Mouse (Mus musculus): ENCODE data around the gene Cd151. TPM values are rescaled to one million over a fixed set of nuclear protein-coding genes. Genes with fewer than 3 reads are reported as not detected.

Cd151 gene
- total and polyA plus RNA-seq, 2 experiments from 2014 or later: 15.0 to 52.9 TPM

DNA sequence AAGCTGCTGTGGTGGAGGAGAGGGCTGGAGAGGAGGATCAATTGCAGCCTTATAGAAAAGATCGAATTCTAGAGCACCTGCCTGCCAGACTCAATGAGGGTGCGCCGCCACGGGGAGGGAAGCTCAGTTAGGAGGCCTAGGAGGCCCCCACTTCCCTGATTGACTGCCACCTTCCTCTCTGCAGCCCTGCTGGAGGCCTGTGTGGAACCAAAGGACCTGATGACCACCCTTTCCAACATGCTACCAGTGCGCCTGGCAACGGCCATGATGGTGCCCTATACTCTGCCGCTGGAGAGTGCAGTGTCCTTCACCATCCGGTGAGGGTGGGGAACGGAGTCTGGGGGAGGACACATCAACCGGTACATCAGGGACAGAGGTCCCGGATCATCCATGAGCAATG is 8.5 kb upstream of the Cd151 start:
- peaks cover 28% of the 10 kb centered on the region for H3K36me3 ChIP-seq (ENCODE audit: insufficient read depth, low read length)
- WGBS: 94% methylated on average over 11 of the region's 11 CpGs
- peaks cover 11% of the 10 kb centered on the region for H3K4me1 ChIP-seq (ENCODE audit: insufficient read depth, low read length)
- TF ChIP-seq CTCF (IDR thresholded peaks at IDR 0.05): no peak
- H3K9me3 ChIP-seq (ENCODE audit: low read length): no peaks in the 10 kb centered on the region
- no peak for DNase-seq (ENCODE audit: low spot score)
- no peak overlapping the region for H3K27ac ChIP-seq (ENCODE audit: low read depth, low read length)
- no peak overlapping the region for H3K4me3 ChIP-seq (ENCODE audit: low read depth, low read length)
- no peak overlapping the region for H3K4me2 ChIP-seq (ENCODE audit: low read depth, low read length, poor library complexity, severe bottlenecking)
- peaks cover 30% of the 10 kb centered on the region for H3K27me3 ChIP-seq (ENCODE audit: insufficient read depth, low read length)
- no peak for ATAC-seq (ENCODE audit: low FRiP score)
- no peak overlapping the region for H3K9ac ChIP-seq (replicated peaks; ENCODE audit: low read length, poor library complexity, severe bottlenecking)

DNA sequence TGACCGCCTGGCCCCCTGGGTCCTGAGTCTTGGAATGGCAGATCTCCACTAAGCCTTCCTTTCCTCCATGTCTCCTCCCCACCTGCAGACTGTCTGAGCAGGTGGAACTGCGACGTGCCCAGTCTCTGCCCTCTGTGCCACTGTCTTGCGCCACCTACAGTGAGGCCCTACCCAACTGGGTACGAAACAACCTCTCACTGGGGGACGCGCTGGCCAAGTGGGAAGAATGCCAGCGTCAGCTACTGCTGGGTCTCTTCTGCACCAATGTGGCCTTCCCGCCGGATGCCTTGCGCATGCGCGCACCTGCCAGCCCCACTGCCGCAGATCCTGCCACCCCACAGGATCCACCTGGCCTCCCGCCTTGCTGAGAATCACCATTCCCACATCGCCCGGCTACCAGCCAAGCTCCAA is 7.9 kb upstream of the Cd151 start:
- Histone ChIP-seq H3K36me3 (ENCODE audit: insufficient read depth, low read length) (peaks cover 28% of the 10 kb centered on the region), H3K27me3 (ENCODE audit: insufficient read depth, low read length) (peaks cover 36% of the 10 kb centered on the region), H3K4me1 (ENCODE audit: insufficient read depth, low read length) (peaks cover 11% of the 10 kb centered on the region), H3K9me3 (ENCODE audit: low read length) (no peaks in the 10 kb centered on the region), H3K27ac (ENCODE audit: low read depth, low read length) (no peak overlapping the region), H3K9ac (replicated peaks; ENCODE audit: low read length, poor library complexity, severe bottlenecking) (no peak overlapping the region), H3K4me3 (ENCODE audit: low read depth, low read length) (no peak overlapping the region), H3K4me2 (ENCODE audit: low read depth, low read length, poor library complexity, severe bottlenecking) (no peak overlapping the region)
- WGBS: 91% methylated on average over 17 of the region's 17 CpGs
- TF ChIP-seq CTCF (IDR thresholded peaks at IDR 0.05): no peak
- no peak for ATAC-seq (ENCODE audit: low FRiP score)
- DNase-seq (ENCODE audit: low spot score): no peak

DNA sequence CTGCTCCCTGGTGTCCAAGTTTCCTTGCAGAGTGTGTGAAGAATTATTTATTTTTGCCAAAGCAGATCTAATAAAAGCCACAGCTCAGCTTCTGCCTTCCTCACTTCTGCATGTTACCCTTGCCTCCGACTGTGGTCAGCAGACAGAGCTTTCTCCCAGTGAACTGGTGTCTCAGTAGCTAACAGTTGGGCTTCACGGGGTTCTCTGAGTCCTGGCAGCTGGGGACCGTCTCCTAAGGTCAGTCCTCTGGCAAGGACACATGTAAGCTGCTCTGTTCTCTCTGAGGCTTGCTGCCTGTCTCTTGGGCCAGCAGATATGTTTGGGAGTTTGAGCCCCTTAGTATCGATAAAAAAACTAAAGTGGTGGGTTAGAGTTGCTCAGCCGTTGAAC is 7.2 kb upstream of the Cd151 start:
- 79% methylated on average over 5 of the region's 5 CpGs for WGBS

DNA sequence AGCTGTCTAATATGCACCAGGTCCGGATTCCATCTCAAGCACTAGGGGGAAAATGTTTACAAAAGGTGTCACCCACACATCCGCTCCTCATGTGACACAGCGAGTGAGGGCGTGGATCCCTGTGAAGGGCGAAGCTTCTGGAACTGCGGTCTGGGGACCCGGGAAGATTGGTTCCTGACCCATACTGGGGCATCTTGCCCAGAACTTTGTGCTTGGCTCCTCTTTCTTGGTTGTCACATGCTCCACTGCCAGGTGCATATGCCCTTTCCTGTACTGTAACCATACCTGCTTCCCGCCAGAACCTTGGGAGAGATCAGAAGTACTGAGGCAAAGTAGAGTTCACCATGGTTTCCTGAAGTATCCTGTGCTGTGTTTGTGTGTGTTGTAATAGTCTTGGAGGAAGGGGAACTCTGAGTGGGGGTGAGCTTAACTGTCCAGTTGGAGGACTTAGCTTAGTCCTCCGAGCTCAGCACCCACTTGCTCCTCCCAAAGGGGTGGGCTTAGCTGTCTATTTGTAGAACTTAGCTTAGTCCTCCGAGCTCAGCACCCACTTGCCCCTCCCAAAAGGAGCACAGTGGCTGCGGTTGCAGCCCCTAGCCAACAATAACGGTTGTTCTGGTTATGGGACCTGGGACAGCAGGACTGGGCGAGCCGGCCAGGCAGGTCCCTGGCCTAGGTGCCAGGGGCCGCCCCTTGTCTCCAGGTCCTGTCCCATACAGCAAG is 6.6 kb upstream of the Cd151 start, which contains the start of gene Cracr2b:
Gene Cracr2b, plus strand, starts transcription at position 704 of the 723 bp plus-strand sequence.
- Histone ChIP-seq H3K4me1 (ENCODE audit: insufficient read depth, low read length) (peaks cover 15% of the 10 kb centered on the region), H3K27ac (ENCODE audit: low read depth, low read length) (no peak within 1 kb of the TSS), H3K4me3 (ENCODE audit: low read depth, low read length) (peak within 1 kb of the TSS; percentile 42), H3K9ac (replicated peaks; ENCODE audit: low read length, poor library complexity, severe bottlenecking) (peak within 1 kb of the TSS; percentile 51), H3K27me3 (ENCODE audit: insufficient read depth, low read length) (peaks cover 46% of the 10 kb centered on the region), H3K36me3 (ENCODE audit: insufficient read depth, low read length) (peaks cover 28% of the 10 kb centered on the region), H3K4me2 (ENCODE audit: low read depth, low read length, poor library complexity, severe bottlenecking) (peak within 1 kb of the TSS; percentile 80), H3K9me3 (ENCODE audit: low read length) (no peaks in the 10 kb centered on the region)
- no peak for ATAC-seq (ENCODE audit: low FRiP score)
- TF ChIP-seq CTCF (IDR thresholded peaks at IDR 0.05): no peak
- no peak for DNase-seq (ENCODE audit: low spot score)
- 76% methylated on average over 15 of the region's 15 CpGs for WGBS

More for the DNA sequence above, 7.2 kb upstream of the Cd151 start:
- Histone ChIP-seq H3K4me2 (ENCODE audit: low read depth, low read length, poor library complexity, severe bottlenecking) (no peak overlapping the region), H3K36me3 (ENCODE audit: insufficient read depth, low read length) (peaks cover 28% of the 10 kb centered on the region), H3K4me3 (ENCODE audit: low read depth, low read length) (no peak overlapping the region), H3K9ac (replicated peaks; ENCODE audit: low read length, poor library complexity, severe bottlenecking) (no peak overlapping the region), H3K27ac (ENCODE audit: low read depth, low read length) (no peak overlapping the region), H3K4me1 (ENCODE audit: insufficient read depth, low read length) (peaks cover 13% of the 10 kb centered on the region), H3K27me3 (ENCODE audit: insufficient read depth, low read length) (peaks cover 43% of the 10 kb centered on the region), H3K9me3 (ENCODE audit: low read length) (no peaks in the 10 kb centered on the region)
- DNase-seq (ENCODE audit: low spot score) (no peak), ATAC-seq (ENCODE audit: low FRiP score) (no peak)
- no peak for TF ChIP-seq CTCF (IDR thresholded peaks at IDR 0.05)

DNA sequence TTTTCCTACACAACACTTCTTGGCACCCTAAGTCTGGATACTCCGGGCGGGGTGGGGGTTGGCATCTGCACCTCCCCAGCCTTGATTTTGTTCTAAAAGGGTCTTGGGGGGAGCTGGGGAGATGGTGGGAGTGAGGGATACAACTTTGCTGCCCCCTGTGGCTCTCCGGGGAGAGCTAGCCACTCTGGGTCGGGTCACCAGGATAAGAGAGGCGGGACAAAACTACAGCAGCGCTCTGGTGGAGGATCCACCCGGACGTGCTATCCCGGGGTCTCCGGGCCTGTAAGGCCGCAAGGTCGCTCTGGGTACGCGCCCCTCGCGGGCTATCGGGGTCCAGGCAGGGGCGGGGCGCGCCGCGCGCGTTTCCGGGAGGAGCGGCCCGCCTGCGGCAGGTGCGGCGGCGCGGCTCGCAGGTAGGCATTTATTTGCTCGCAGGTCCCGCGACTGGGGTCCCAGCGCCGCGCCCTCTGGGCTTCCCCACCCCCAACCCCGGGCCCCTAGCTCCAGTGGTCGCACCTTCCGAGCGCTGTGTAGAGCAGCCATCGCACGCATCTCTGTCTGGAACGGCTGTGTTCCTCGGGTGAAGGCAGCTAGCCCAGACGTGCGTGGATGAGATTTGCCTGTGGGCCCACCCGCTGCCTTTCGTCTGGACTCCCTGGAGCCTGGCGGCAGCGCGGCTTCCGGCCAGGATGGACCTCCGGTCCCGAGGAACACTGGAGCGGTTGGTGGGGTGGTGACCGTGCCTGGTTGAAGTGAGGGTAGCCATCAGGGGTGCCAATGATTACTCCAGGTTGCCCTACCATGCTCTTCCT is 5.5 kb upstream of the Cd151 start:
- WGBS: 3% methylated on average over 42 of the region's 59 CpGs
- Histone ChIP-seq H3K4me1 (ENCODE audit: insufficient read depth, low read length) (peaks cover 9% of the 10 kb centered on the region; the same call in 1 of the 2 replicates), H3K4me2 (ENCODE audit: low read depth, low read length, poor library complexity, severe bottlenecking) (peak overlapping the region; percentile 80), H3K9ac (replicated peaks; ENCODE audit: low read length, poor library complexity, severe bottlenecking) (peak overlapping the region; percentile 51), H3K9me3 (ENCODE audit: low read length) (no peaks in the 10 kb centered on the region), H3K4me3 (ENCODE audit: low read depth, low read length) (peak overlapping the region; percentile 42), H3K27ac (ENCODE audit: low read depth, low read length) (no peak overlapping the region), H3K36me3 (ENCODE audit: insufficient read depth, low read length) (peaks cover 28% of the 10 kb centered on the region), H3K27me3 (ENCODE audit: insufficient read depth, low read length) (peaks cover 51% of the 10 kb centered on the region)
- DNase-seq (ENCODE audit: low spot score) (no peak), ATAC-seq (ENCODE audit: low FRiP score) (no peak)
- peak; percentile 33; the same call in 1 of the 2 replicates for TF ChIP-seq CTCF (IDR thresholded peaks at IDR 0.05)
